Mouse (Mus musculus) 416B (cell line): ENCODE measurements at regions not wholly inside any gene's neighbourhood (a gene's known extent, or its start where the extent isn't known, plus 50 kb on each side); places are given as distances from the start of the nearest gene placed in this dataset.
A peak's percentile ranks its signal among the peaks of the same experiment; 100 is the strongest.

ENCODE experiments used
- DNase-seq: peaks from one replicate; pipeline ENCODE4 v3.0.0; 2011; ENCODE audit warnings: low read depth

DNA sequence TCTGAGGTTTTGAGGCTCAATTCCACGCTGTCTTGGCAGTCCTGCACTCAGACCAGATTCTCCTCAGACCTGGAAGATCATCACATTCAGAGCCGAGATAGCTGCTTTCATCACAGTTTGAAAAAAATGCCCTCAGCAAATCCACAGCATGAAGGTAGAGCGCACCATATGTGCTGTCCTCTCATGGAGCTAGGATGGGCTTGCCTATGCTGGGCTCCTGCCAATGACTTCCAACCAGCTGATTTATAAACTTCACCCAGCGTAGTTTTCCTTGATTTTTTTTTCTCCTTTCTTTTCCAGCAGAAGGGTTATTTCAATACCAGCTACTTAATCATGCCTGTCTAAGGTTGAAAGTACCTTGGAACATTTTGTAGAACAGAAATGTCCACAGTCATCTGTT, 115.0 kb upstream of the Ccdc54 start:
- no peak for DNase-seq

DNA sequence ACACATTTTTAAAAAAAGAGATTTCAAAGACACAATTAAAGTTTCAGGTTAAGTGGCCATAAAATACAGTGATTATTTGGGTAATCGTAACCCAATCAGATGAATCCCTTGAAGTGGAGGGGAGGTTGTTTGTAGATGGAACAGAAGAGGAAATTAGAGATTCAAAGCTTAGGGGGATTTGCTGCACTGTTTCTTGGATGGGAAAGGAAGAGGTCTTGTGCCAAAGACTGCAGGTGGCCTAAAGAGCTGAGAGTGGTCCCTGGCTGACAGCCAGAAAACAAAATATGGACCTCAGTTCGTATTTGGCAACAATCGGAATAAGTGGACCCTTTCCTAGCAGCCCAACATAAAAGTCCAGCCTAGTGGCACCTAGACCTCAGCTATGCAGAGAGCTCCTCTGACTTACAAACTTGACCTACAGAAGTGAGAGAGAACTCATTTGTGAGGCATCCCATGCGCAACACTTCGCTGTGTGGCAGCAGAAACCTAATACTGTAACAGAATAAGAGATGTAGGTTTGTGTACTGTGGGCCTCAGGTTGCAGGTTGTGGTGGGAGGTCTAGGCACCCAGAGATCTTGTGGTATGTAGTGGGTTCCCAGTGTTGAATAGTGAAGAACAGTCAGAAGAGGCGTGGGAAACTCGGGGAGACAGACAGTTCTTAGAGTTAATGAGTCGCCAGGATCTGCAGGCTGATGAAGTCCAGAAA, 110.0 kb upstream of the Ccdc54 start:
- no peak for DNase-seq

DNA sequence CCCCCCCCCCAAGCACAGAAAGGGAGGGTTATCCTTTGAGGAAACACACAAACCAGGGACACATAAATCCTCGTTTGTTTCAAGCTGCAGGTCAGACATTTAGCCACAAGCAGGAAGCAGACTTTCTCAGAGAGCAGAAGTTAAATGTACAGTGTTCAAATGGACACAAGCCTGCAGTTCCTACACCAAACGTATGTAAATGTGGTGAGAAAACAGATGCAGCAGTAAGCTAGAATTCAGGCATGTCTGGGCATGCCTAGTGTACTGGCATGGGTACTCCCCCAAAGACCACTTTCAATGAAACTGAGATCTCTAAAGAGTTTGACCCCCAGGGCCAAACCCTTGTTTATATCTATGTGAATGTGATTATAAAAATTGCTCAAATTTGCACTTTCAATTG, 109.2 kb upstream of the Ccdc54 start:
- DNase-seq: peak; percentile 90

DNA sequence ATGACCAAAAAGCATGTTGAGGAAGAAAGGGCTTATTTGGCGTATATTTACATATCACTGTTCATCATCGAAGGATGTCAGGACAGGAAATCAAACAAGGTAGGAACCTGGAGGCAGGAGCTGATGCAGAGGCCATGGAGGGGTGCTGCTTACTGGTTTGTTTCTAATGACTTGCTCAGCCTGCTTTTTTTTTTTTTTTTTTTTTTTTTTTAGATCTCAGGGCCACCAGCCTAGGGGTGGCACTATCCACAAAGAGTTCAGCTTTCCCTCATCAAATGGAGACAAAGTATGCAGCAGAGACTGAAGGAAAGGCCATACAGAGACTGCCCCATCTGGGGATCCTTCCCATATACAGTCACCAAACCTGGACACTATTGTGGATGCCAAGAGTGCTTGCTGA, 106.8 kb upstream of the Ccdc54 start:
- DNase-seq: no peak

DNA sequence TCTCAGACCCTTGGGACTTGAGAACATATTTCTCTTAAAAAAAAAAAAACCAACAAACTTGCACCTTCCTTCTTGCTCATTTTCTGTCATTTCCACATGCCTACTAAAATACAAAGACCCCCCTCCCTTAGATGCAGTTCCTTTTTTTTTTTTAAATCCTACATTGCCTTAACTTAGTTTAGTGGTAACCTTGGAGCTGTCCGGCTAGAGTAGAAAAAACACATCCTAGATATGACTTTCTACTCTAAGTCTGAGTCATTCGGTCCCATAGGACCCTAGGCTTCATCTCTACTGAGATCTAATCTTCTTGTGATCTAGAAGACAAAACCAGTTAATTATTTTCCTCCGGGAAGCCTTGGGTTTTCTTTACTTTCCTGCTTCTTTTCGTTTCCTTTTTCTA, 105.1 kb upstream of the Ccdc54 start:
- no peak for DNase-seq

DNA sequence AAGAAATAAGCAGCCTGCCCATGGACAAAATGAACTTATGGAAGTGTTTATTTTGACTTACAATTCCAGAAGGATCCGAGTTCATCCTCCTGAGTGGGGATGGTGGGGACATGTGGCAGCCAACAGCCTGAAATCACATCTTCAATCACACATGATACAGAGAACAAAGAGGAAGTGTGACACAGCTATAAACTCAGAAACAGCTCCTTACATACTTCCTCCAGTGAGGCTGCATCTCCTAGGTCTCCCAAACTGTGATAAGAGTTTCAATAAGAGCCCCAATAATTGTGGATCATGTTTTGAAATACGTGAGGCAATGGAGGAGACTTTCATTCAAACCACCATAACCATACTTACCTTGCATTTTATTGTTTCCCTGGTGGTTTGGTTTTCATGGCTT, 103.1 kb upstream of the Ccdc54 start:
- no peak for DNase-seq

DNA sequence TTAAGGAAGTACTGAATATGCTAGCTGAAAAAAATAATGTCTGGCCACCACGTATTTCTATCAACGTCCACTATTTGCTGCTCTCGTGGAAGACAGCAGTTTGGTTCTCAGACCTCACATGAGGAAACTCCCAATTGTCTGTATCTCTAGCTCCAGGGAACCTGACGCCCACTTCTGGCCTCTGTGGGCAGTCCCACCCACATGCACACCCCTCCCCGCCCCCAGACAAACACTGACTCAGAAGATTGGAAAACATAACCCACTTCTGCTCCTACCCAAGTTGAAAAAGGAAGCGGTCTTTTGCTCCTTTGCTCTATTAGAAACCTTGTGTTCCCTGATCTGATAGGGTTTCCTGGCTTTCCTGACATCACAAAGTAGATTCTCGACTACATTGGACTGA, 99.9 kb upstream of the Ccdc54 start:
- peak; percentile 74 for DNase-seq

DNA sequence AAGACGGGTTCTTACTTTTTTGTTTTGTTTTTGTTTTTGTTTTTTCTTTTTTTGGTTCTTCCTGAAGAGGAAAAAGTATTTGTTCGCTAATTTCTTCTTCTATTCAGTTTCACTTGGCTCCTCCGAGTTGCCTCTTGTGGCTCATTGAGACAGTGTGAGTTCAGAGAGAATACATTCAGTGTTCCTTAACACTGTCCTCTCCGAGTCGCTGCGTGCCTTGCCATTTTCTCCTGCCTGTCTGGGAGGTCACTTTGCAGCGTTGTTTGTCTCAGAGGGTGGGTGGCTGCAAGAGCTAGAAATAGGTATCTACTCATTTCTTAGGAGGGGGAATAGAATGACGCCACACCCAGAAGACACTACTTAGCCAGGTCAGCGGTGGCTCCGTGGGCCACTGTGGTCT, 98.6 kb upstream of the Ccdc54 start:
- DNase-seq: peak; percentile 50

DNA sequence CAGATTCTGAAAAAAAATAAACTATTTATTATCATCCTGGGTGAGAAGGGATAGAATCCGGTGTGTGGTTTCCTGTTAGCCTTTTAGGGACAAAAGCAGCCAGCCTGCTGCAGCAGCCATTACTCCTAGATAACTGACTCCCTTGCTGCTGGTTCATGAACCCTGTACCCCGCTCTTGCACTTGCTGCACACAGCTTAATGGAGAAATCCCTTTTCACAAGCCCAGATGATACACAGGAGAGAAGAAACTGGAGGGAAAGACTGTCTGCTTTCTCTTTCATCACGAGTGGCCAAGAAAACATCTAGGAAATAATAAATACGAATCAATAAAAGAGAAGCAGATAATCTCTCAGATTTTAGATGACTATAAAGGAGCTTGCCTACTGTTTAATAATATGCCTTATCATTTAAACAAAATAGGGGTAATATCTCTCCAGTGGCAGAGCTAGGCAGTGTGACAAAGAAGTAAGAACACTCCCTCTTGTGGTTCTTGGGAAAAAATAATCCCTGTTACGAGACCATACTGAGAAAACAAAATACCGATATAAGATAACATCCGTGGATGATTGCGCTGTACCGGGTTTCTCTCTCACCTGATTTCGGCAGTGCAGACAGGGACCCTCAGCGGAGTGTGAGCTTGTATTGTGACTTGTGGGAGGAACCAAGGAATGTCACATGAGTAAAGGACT, 98.0 kb upstream of the Ccdc54 start:
- peak; percentile 77 for DNase-seq

DNA sequence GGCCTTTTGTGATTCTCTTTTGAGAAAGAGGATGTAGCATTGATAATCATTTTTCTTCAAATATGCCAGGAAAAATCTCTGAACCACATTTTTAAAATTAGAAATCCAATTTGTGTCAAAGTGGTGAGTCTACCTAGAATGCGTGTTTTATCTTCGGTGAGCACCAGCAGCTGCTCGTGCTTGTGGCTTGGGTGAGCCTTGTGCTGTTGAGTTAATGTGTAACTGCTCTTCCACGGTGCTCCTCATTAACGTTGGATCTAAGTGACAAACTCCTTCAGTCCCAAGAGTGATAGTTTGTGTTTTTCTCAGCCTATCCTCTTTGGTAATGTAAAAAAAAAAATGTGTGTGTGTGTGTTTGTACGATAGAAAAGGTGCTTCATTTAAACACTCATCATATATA, 88.7 kb upstream of the Ccdc54 start:
- DNase-seq: no peak

DNA sequence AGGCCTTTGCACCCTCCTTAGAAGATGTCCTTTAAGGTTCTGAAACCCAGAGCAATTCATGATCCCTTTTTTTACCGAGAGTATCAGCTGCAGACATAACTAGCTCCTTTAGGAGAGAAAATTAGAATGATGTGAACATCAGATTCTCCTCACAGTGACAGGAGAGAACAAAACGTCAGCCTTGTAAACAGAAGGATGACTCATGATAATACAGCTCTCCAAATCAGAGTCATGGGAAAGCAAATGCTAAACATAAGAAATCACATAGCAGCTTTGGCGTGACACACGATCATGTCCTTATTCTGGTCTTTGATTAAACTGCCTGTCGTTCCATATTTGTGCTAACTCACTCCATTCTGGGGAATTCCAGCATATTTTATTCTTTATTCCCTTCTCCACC, 82.4 kb upstream of the Ccdc54 start:
- DNase-seq: no peak

DNA sequence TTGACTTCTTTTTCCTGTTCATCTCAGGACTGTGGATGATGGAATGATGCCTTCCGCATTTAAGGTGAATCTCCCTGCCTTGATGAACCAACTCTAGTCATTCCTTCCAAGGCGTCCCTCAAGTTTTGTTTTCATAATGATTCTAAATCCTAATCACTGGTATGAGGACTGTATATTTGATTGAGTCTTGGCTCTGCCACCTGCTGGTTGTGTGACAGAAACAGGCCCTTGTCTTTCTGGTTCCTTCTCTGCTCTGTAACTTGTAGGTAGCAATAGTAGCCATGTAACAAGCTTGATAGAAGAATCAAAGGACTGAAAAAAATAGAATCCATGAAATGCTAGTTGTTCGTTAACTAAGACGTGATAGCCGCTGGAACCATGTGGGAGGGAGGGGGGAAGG, 81.8 kb upstream of the Ccdc54 start:
- DNase-seq: peak; percentile 42

DNA sequence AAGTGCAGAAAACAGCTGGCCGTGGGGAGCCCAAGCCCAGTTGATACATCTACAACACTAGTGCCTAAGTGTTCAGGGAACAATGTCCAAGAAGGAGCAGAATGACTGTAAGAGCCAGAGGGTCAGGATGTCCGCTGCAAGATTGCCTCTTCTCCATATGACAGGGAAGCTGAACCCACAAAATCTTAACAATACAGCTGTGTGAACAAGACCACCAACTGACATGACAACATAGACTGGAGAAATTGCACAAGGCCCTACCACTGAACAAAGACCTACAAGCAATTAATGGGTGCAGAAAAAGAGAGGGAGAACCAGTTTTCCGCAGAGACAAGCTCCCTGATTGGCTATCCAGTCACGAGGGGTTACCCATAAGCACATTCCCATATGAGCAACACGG, 80.2 kb upstream of the Ccdc54 start:
- peak; percentile 17 for DNase-seq

DNA sequence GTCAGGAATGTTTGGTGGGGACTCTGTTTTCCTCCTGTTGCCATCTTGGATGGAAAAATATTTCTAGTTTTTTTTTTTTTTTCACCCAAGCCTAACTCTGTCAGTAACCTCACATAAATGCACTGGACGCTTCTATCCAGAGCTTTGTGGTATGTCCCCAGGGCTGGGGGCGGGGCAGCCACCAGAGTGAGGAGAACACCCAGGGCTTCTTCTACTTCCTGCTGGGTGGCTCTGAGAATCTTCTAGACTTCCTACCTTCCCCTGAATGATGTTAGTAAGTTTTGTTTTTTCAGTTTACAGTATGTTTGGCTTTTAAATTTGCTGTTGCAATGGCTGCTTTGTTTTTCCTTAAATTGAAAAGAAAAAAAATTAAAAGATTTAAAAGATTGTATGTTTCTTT, 73.3 kb upstream of the Ccdc54 start:
- peak; percentile 15 for DNase-seq
